In the genomic region with DNA sequence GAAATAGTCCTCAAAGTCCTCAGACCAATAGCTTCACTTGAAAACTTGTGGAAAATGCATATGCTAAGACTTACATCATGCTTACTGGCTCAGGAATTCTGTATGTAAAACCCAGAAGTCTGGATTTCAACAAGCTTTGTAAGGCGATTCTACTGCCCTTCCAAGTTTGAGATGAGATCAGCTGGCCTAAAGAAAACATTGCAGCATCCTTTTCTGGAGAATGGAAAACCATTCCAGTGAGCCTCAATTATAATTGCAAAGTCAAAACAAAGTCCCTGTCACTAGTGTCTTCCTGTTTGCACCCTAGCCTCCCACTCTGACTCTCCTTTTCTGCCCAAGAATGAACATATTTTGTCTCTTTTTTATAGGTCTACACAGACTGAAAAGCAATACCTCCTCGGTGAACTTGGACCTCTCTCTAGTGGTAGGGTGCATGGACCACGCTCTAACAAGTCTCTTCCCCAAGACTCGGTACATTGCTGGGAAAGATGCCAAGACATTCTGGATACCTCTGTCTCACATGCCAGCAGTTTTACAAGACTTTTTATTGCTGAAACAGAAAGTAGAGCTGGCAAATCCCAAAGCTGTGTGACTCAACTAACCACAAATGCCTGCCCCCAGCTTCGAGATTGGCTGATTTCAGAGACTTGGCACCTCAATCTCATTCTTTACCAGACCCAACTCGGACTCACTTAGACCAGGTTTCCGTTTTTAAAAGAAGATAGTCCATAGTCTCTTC, we compare ENCODE assay signal across 15 mouse cellular contexts. TPM values are rescaled to one million over a fixed set of nuclear protein-coding genes. Genes with fewer than 3 reads are reported as not detected.
DNase-seq lines count a peak whose midpoint lies in the region; TF ChIP-seq lines count a peak whose summit lies in the region.
"Had no signal": no experiment of that assay in that cellular context is flagged by ENCODE, and none has a peak within 500 bp of the region (broad histone marks: within the 10 kb centered on the region; RNA-seq: fewer than 3 reads in every experiment).

No protein-coding gene starts in this region.

- H3K4me3 ChIP-seq in myocyte = no peak overlapping the region
- H3K4me3 ChIP-seq: embryonic facial prominence, embryonic 13.5 days; heart, embryonic 10.5 days; liver, embryonic 12.5 days had no signal

- peak; percentile 11 to 18 for DNase-seq in frontal cortex, postnatal 36 days (ENCODE audit: low spot score in 2 of 2)
- DNase-seq in frontal cortex, postnatal 10 days (ENCODE audit: low spot score in 2 of 2) = no peak
- DNase-seq in ovary, adult 18-20 months (ENCODE audit: low spot score) = peak; percentile 6
- DNase-seq in ovary, postnatal 10 days (ENCODE audit: low spot score) = no peak
- DNase-seq in adipocyte (ENCODE audit: low spot score) = peak; percentile 82
- DNase-seq in thymus, postnatal 25 days = no peak
- DNase-seq: cerebellum, postnatal 14 days; forebrain, postnatal 0 days; thymus, adult 18-20 months had no signal

- H3K27me3 ChIP-seq in myocyte (ENCODE audit: control insufficient read depth, insufficient read depth, insufficient read length) = no peaks in the 10 kb centered on the region
- H3K27me3 ChIP-seq: embryonic facial prominence, embryonic 13.5 days; liver, embryonic 12.5 days had no signal

- H3K4me2 ChIP-seq in myocyte (ENCODE audit: low read depth) = peak overlapping the region; percentile 66
- H3K4me2 ChIP-seq: embryonic facial prominence, embryonic 13.5 days; liver, embryonic 12.5 days had no signal

- H3K36me3 ChIP-seq in myocyte (ENCODE audit: control insufficient read depth, insufficient read depth) = no peaks in the 10 kb centered on the region
- H3K36me3 ChIP-seq: embryonic facial prominence, embryonic 13.5 days; heart, embryonic 10.5 days; liver, embryonic 12.5 days had no signal

- no peak overlapping the region for H3ac ChIP-seq in myocyte (ENCODE audit: control insufficient read depth, insufficient read length)

- no peaks in the 10 kb centered on the region for H3K79me2 ChIP-seq in myocyte (ENCODE audit: control insufficient read depth, insufficient read depth)

- no peak for TF ChIP-seq POLR2A in myocyte (IDR thresholded peaks at IDR 0.05; ENCODE audit: insufficient read length, low read depth)

TF ChIP-seq in myocyte, 11 proteins besides CTCF, POLR2A, EP300 and RAD21:
- TF ChIP-seq MYOG (IDR thresholded peaks at IDR 0.05; ENCODE audit: control insufficient read depth in 1 of 3, insufficient read depth in 1 of 3, insufficient read length in 2 of 3, low read depth in 2 of 3) (no peak), MAX (IDR thresholded peaks at IDR 0.05; ENCODE audit: low read depth) (no peak), TCF12 (IDR thresholded peaks at IDR 0.05; ENCODE audit: insufficient read depth, poor library complexity, severe bottlenecking) (no peak), CEBPB (IDR thresholded peaks at IDR 0.05; ENCODE audit: insufficient read depth, poor library complexity, severe bottlenecking) (0 out of 2 replicates have a peak, but pooled peaks have one; percentile 57)

RNA-seq across cellular contexts. Expression of gene Dhrs9, which starts 20.8 kb away (rescaled TPM):
- polyA plus RNA-seq in myocyte (2012; fragmentation: generic; extraction: Trizol) = 3.3 TPM
- polyA plus RNA-seq: embryonic facial prominence, embryonic 13.5 days; forebrain, postnatal 0 days; heart, embryonic 10.5 days; hindbrain, embryonic 11.5 days had no signal

RNA-seq across cellular contexts. Expression of gene Abcb11, which starts 58.6 kb away (rescaled TPM):
- not detected for polyA plus RNA-seq in myocyte (2012; fragmentation: generic; extraction: Trizol)
- polyA plus RNA-seq: embryonic facial prominence, embryonic 13.5 days; macrophage had no signal

Comparison
In these comparisons a context has a peak if more than half of its experiments do, and no peak if none do; other contexts are left out.
1. DNase-seq: peak in frontal cortex, postnatal 36 days (2 of 2), ovary, adult 18-20 months (single experiment) and adipocyte (single experiment); none in frontal cortex, postnatal 10 days (0 of 2), ovary, postnatal 10 days (single experiment) and thymus, postnatal 25 days (single experiment).